Mouse (Mus musculus) liver, embryonic 14.5 days (tissue): ENCODE data around the gene Hoxd9. TPM values are rescaled to one million over a fixed set of nuclear protein-coding genes. Genes with fewer than 3 reads are reported as not detected.

Source experiments
- ATAC-seq: fragments of 200-750 bp; cut with Nextera tagmentation; 2 replicates; pipeline ENCODE4 v1.8.0; 2017; ENCODE audit warnings: moderate number of reproducible peaks, mild to moderate bottlenecking, moderate library complexity; ENCODE audit not compliant: insufficient read depth
- DNase-seq, 3 experiments: peaks; one replicate each; pipeline ENCODE4 v3.0.0-alpha.2; 2012 to 2013; ENCODE audit warnings: low read depth in 3 of 3, low spot score in 3 of 3
- H3K27ac ChIP-seq: fragments of 300-500 bp; sonication (generic); 2 replicates; pipeline ENCODE4 v1.5.1; 2014; ENCODE audit warnings: moderate library complexity, mild to moderate bottlenecking, control low read depth, inconsistent platforms
- H3K27me3 ChIP-seq: fragments of 300-500 bp; sonication (generic); 2 replicates; pipeline ENCODE4 v1.6.1; 2014; ENCODE audit warnings: mild to moderate bottlenecking, low read length, moderate library complexity; ENCODE audit not compliant: control insufficient read depth, insufficient read depth
- H3K36me3 ChIP-seq: fragments of 300-500 bp; sonication (generic); replicated peaks from 2 replicates; pipeline ENCODE4 v1.6.1; 2014; ENCODE audit warnings: low read depth; ENCODE audit not compliant: control insufficient read depth, insufficient read depth
- H3K4me1 ChIP-seq, 2 experiments: fragments of 200-500 bp in 1 of 2; fragments of 300-500 bp in 1 of 2; sonication (generic) in 1 of 2; replicated peaks; 2 replicates each; pipeline ENCODE4 v1.6.1; 2012 to 2014; ENCODE audit warnings: antibody characterized with exemption in 1 of 2, inconsistent platforms in 1 of 2, low read length in 1 of 2; ENCODE audit not compliant: control insufficient read depth in 2 of 2, insufficient read depth in 2 of 2
- H3K4me2 ChIP-seq: fragments of 300-500 bp; sonication (generic); 2 replicates; pipeline ENCODE4 v1.6.1; 2014; ENCODE audit warnings: low read depth, mild to moderate bottlenecking, control low read depth, moderate library complexity
- H3K4me3 ChIP-seq, 2 experiments: fragments of 200-500 bp in 1 of 2; fragments of 300-500 bp in 1 of 2; sonication (generic) in 1 of 2; 2 replicates each; pipeline ENCODE4 v1.5.1; 2012 to 2014; ENCODE audit warnings: low read depth in 2 of 2, low read length in 2 of 2, mild to moderate bottlenecking in 2 of 2, control low read depth in 1 of 2, inconsistent platforms in 1 of 2, moderate library complexity in 1 of 2; ENCODE audit not compliant: insufficient read depth in 1 of 2
- H3K9ac ChIP-seq: fragments of 300-500 bp; sonication (generic); replicated peaks from 2 replicates; pipeline ENCODE4 v1.6.1; 2014; ENCODE audit warnings: mild to moderate bottlenecking, control low read depth, moderate library complexity
- H3K9me3 ChIP-seq: fragments of 300-500 bp; sonication (generic); 2 replicates; pipeline ENCODE4 v1.6.1; 2016; ENCODE audit warnings: low read length, mixed read lengths; ENCODE audit not compliant: control insufficient read depth
- CTCF ChIP-seq: IDR thresholded peaks from 2 replicates; pipeline ENCODE4 v1.5.1; 2016; ENCODE audit warnings: antibody characterized with exemption, low read depth, control low read depth
- EP300 ChIP-seq: IDR thresholded peaks from 2 replicates; pipeline ENCODE4 v1.6.1; 2016; ENCODE audit warnings: antibody characterized with exemption, low read depth
- WGBS: fragments of 180-500 bp; shearing (Covaris S2); extraction: QIAGEN DNeasy Blood & Tissue Kit; methylation state at CpG from one replicate; pipeline ENCODE4 v1.1.7; 2014; ENCODE audit not compliant: insufficient replicate concordance; 5-methylcytosine and 5-hydroxymethylcytosine counted together
- polyA plus RNA-seq, 2 experiments: library from polyadenylated mRNA; depleted of rRNA in 1 of 2; stranded (reverse) in 1 of 2; unstranded in 1 of 2; fragments of >200 nt; fragmentation: Nextera tagmentation in 1 of 2; extraction: Ambion mirVana in 1 of 2; gene quantifications; 2 replicates each; pipeline versions ENCODE4 v1.2.1 to v1.2.3; 2012 to 2014

The Hoxd9 gene
- polyA plus RNA-seq, 2 experiments, result 0.03 TPM; not detected in 1

GRCm38 (mm10) chr2:74708676-74709075 is 11.1 kb downstream of the Hoxd9 start:
- 38% methylated on average over 4 of the region's 4 CpGs for WGBS
- no peak for ATAC-seq
- no peak overlapping the region for H3K4me2 ChIP-seq

DNA sequence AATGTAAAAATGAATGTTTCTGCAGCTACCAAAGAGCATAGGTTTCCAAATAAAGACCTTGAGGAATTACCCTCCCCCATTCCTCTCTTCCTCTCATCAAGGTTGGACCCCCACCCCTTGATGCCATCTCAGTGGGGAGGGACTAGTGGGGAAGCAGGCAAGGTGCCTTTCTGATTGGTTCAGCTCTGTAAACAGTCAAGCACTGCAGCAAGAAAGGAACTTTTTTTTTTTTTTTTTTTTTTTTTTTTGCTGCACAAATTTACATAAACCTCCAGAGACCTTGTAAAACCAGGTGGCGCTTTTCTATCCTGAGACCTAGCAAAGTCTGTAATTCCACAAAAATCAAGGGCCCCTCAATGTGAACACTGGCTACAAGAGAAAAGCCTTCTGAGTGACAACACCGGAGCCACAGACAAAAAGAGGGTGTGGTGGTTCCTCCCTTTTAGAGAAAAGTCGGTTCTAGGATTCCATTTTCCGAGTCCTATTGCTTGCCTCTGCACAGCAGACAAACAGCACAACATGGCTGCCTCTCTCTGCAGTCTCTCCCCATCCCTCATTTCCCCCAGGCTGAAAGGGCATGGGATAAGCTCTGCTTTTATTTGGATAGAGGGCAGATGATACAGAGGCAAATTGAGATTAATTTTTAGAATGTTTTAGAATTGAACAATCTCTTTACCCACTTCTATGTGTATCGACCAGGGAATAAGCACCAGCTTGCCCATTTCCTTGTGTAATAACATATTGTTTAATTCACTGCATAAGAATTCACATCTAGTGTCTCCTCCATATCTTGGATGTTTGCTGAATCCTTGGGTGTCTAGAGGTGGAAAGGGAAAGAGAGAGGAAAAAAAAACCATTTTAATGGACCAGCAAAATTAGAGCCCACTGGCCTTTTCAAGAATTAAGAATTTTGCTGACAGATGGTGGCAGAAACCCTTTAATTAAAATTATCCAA is 12.2 kb downstream of the Hoxd9 start:
- Histone ChIP-seq H3K4me1 (no peaks in the 10 kb centered on the region), H3K4me3 (no peak overlapping the region), H3K9ac (no peak overlapping the region), H3K27ac (no peak overlapping the region), H3K4me2 (no peak overlapping the region), H3K27me3 (peaks cover 96% of the 10 kb centered on the region), H3K36me3 (no peaks in the 10 kb centered on the region), H3K9me3 (no peaks in the 10 kb centered on the region)
- DNase-seq (no peak), ATAC-seq (no peak)
- 17% methylated on average over 5 of the region's 5 CpGs for WGBS
- TF ChIP-seq EP300 (no peak), CTCF (no peak)

More at GRCm38 (mm10) chr2:74708676-74709075, 11.1 kb downstream of the Hoxd9 start:
- Histone ChIP-seq H3K27ac (no peak overlapping the region), H3K36me3 (no peaks in the 10 kb centered on the region), H3K9me3 (no peaks in the 10 kb centered on the region), H3K9ac (no peak overlapping the region), H3K27me3 (peaks cover 96% of the 10 kb centered on the region), H3K4me3 (no peak overlapping the region), H3K4me1 (no peaks in the 10 kb centered on the region)
- no peak for TF ChIP-seq EP300
- no peak for TF ChIP-seq CTCF
- DNase-seq, result no peak

- Histone ChIP-seq H3K9me3 (no peaks in the 10 kb centered on the region), H3K4me2 (no peak overlapping the region), H3K4me3 (no peak overlapping the region), H3K27ac (no peak overlapping the region), H3K4me1 (no peaks in the 10 kb centered on the region), H3K27me3 (peaks cover 95% of the 10 kb centered on the region), H3K36me3 (no peaks in the 10 kb centered on the region), H3K9ac (no peak overlapping the region)
- ATAC-seq (no peak), DNase-seq (no peak)
- 2% methylated on average over 16 of the region's 16 CpGs for WGBS
- TF ChIP-seq CTCF (no peak), EP300 (no peak)
Observed at GRCm38 (mm10) chr2:74710929-74711543, 13.5 kb downstream of the Hoxd9 start.

- ATAC-seq, result no peak
- no peak within 1 kb of the TSS for H3K9ac ChIP-seq
- peaks cover 89% of the 10 kb centered on the region for H3K27me3 ChIP-seq
- H3K36me3 ChIP-seq, result no peaks in the 10 kb centered on the region
- 1% methylated on average over 65 of the region's 65 CpGs for WGBS
- H3K4me3 ChIP-seq, result peak within 1 kb of the TSS in 1 of 2 experiments; percentile 20; a peak in 1 of 4 replicates
- no peaks in the 10 kb centered on the region for H3K4me1 ChIP-seq
- peak within 1 kb of the TSS; percentile 32 for H3K4me2 ChIP-seq
- H3K27ac ChIP-seq, result no peak within 1 kb of the TSS
- no peaks in the 10 kb centered on the region for H3K9me3 ChIP-seq
- DNase-seq, result no peak
- no peak for TF ChIP-seq CTCF
- no peak for TF ChIP-seq EP300
Observed at GRCm38 (mm10) chr2:74711721-74712621, 14.4 kb downstream of the Hoxd9 start, which contains the start of the genes Hoxd3 and Hoxd4. TSS of gene Hoxd3 (plus strand) at chr2:74711927. TSS of gene Hoxd4 (plus strand) at chr2:74711929.
